Mouse (Mus musculus): ENCODE results near the gene Arl6. TPM values are rescaled to one million over a fixed set of nuclear protein-coding genes. Genes with fewer than 3 reads are reported as not detected.

Gene Arl6
- polyA plus RNA-seq, 1 experiment from 2014 or later = 24.1 TPM

Other genes with a start within 250 kb of the Arl6 start
- 0.16 TPM in 1 of 2 replicates, not detected in the other for gene Gabrr3, start 232.1 kb downstream of the Arl6 start, polyA plus RNA-seq (2014; fragmentation: Nextera tagmentation; extraction: Ambion mirVana)
- 32.9 and 38.3 TPM in 2 replicates for gene Riox2, start 167.6 kb downstream of the Arl6 start, polyA plus RNA-seq (2014; fragmentation: Nextera tagmentation; extraction: Ambion mirVana)
- gene Crybg3, start 38.4 kb downstream of the Arl6 start, polyA plus RNA-seq (2014; fragmentation: Nextera tagmentation; extraction: Ambion mirVana) = 9.8 and 15.1 TPM in 2 replicates

Measured in intestine, embryonic 14.5 days (tissue).